Mouse (Mus musculus): ENCODE measurements around the gene Adad1.

The Adad1 gene

DNA sequence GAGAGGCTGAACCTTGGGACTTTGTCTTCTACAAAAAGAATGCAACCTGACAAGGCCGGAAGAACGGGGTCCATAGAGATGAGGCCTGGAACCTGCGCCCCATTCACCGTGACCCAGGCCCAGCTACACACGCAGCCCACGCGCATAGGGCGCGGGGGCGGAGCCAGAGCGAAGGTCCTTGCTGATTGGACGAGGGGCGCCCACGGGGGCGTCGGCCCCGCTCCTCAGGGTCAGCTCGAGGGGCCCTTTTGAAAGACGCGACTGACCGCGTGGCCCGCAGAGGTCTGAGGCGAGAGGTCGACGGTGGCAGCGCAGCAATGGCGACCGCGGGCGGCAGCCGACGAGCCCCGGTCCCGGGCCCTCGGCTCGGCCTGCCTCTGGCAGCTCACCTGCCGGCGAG is at the start of gene Adad1:
TSS of gene Adad1 (plus strand) at position 122 of the 400 bp plus-strand sequence.
- DNase-seq (ENCODE audit: low read depth, low spot score) = no peak

DNA sequence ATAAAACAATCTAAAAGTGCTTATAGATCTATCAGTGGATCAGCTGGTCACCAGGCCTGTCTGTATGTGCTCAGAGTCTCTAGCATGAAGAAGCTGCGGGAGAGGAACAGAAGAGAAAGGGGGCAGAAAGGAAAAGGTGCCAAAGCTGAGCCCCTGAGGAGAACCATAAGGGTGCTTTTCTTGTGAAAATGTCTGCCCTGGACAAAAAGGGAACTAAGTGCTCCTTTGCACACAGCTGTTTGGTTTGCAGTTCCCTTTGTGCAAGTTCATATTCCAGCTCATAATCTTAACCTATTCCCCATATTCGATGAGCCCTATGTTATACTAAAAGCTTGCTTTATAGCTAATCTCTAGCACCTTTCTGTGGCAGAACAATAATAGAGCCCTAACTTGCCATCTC is 25.3 kb upstream of the Adad1 start:
- no peak for DNase-seq (ENCODE audit: low read depth, low spot score)

DNA sequence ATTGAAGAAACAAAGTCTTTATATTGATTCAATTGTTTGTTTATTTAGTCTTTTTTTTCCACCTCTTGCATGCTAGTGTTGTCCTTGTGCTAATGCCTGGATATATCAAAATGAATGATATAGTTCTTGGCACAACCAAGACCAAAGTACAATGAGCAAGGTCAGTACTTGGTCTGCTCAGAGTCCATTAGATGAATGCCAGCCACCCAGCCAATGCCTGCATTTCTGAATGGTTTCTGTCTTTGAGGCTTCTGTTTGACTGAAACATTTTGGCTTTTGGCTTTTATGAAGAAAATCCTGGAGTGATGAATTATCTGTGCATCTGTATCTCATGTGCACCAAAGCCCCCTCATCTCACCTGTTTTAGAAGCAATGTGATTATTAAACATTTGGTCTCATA is 23.5 kb upstream of the Adad1 start:
- DNase-seq (ENCODE audit: low read depth, low spot score) = no peak

DNA sequence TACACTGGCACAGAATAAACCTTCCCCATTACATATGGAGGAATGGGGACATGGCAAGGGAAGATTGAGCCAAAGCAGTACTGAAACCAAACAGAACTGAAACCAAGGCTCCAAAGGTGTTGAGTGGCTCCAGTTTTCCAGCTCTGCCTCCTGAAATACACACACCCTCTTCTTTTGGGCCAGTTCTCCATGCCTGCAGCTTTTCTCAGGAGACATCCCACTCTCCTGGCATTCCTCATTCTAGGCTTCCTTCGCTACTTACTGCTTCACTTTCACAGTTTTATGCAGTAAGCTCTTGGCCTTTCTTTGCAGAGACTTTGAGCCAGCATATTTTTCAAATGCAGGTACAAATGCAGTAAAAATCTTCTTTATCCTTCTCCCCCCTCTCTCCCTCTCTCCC is 11.8 kb upstream of the Adad1 start:
- DNase-seq (ENCODE audit: low read depth, low spot score) = no peak

DNA sequence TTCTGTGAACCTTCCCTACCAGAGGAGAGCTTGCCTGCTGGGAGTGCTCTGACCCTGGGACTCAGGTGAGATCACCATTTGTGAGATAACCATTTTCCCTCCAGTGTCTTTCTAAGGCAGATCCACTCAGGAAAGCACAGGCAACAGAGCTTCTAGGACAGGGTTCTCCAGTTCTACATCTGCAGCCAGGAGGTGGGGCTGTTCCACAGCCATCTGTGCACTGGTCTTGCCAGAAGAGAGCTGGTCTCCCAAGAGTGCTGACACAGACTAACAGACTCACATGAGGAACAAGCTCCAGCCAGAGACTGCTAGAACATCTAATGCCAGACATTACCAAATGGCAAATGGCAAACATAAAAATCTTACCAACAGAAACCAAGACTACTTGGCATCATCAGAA is 9.9 kb downstream of the Adad1 start:
- DNase-seq (ENCODE audit: low read depth, low spot score) = peak; percentile 45

DNA sequence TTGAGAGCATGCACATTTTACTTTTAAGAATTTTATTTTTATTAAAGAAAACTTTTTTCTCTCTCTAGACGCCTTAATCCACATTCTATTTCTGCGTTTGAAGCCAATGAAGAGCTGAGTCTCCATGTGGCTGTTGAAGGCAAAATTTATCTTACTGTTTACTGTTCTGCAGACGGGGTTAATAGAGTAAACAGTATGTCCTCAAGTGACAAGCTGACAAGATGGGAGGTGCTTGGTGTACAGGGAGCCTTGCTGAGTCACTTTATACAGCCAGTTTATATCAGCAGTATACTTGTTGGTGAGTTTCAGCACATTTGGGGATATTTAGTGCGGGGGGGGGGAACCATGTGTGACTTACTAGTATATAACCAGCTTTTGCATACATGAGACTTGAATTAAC is 21.5 kb downstream of the Adad1 start:
- no peak for DNase-seq (ENCODE audit: low read depth, low spot score)

DNA sequence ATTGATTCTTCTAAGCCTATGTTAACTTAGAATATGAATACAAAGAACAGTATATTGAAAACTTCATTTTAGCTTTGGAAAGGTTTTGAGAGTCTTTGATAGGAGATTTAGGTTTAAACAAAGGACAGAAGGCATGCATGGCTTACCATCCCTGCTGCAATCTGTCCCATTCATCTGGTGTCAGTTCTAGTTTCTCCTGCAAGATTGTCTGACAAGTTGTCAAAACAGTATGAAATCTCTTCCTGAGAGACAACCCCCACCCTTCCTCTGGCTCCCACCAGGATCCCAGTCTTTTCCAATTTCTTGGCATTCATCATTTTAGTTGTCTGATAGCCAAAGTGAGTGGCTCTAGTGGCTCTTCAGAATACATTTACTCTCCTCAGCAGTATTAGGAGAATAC is 27.4 kb downstream of the Adad1 start:
- DNase-seq (ENCODE audit: low read depth, low spot score) = no peak

DNA sequence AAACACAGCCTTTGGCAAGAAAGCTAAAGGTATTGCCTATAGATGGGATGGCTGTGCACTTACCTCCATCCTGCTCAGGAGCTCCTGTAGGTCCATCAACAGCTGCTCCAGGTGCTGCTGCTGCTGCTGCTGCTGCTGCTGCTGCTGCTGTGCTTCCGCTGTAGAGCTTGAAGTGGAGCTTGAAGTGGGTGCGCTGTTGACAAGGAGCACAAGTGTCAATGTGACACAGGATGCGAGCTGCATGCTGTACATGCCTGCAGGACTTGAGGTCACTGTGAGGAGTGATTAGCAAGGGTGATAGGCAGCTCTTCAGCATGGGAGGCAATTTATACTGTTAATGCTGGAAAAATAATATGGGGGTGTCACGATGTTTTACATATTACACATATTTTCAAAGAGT is 62.3 kb downstream of the Adad1 start, which contains the start of gene Il2:
TSS of gene Il2 (minus strand) at position 305 of the 400 bp plus-strand sequence.
- no peak for DNase-seq (ENCODE audit: low read depth, low spot score)

DNA sequence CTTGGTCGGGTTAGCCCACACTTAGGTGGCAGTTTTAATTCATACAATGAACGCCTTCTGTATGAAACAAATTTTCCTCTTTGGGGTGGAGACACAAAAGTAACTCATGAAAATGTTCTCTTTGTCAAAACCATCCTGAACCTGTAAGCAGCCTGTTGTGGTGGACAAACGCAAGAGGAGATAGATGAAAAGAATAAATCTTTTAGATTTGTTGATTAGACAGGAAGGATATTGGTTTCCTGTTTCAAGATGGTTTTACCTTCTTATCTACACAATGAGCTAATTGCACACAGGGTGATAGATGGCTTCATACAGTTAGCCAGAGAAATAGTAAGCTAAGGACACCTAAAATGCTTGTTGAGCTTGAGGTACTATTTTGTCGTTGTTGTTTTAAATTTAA is 62.8 kb downstream of the Adad1 start:
- no peak for DNase-seq (ENCODE audit: low read depth, low spot score)

DNA sequence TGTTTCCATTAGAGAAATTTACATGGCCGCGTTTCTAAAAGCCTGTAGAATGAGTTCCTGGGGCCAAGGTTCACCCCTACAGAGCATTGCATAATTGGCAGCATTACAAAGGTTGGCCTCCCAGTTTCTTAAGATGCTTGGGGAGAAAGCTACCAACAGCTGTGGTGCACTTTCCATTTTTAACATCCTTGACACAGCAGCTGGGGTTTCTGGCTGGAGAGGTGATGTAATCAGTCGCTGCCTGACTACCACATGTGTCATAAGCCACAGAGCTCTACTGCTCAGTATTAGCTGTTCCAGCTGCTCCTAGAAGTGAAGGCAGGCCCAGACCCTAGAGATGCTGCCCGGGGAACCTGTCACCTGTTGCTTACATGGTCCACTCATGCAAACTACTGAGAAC is 64.9 kb downstream of the Adad1 start:
- DNase-seq (ENCODE audit: low read depth, low spot score) = peak; percentile 71

DNA sequence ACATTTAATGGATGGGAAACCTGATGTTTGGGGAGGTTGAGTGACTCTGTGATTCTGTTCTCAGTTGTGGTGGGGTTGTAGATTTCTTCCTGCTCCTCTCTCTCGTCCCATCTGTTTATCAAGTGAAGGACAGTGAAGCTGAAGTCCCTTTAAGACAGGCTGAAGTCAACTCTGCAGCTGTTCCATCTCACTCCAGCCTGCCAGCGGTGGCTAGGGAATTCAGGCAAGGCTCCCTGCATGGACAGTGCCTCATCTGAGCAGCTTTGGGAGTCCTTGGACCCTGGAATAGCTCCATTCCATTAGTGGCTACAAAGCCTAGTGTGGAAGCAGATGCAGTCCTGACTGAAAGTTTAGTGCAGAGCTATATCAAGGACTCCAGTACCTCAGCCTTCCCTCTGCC is 65.7 kb downstream of the Adad1 start:
- DNase-seq (ENCODE audit: low read depth, low spot score) = peak; percentile 48

DNA sequence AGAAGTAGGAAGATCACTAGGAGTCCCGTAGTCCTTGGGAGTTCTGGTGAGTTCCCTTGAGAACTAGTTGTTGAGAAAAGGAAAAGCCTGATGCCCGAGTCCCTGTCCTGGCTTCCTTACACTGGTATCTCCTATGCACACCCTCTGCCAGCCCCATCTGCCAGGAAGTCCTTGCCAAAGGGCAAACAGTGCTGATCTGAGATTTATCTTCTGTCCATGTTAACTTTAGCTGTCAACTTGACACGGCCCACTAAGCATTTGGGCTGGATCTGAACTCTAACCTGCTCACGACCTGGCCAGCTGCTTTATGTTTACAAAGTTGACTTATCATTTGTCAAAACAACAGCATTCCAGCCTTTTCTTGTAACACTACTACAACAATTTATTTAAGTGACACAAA is 73.9 kb downstream of the Adad1 start:
- DNase-seq (ENCODE audit: low read depth, low spot score) = no peak

DNA sequence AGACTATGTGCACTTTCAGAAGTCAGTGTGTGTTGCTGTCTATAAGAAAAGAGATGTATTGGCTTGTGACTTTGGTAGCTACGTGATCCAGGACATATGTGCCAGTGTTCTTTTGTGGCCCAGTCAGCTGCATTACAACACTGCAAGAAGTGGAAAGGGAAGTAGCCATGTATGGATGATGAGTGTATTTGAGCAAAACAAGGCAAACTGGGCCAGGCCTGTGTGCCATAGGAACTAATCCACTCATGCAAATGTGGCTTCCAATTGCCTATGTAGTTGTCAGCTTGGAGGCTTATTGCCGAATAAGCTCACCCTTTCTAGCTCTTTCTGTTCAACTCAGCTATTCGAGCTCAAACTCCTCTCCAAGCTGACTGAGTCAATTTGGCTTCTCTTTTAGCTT is 75.9 kb downstream of the Adad1 start:
- DNase-seq (ENCODE audit: low read depth, low spot score) = no peak

DNA sequence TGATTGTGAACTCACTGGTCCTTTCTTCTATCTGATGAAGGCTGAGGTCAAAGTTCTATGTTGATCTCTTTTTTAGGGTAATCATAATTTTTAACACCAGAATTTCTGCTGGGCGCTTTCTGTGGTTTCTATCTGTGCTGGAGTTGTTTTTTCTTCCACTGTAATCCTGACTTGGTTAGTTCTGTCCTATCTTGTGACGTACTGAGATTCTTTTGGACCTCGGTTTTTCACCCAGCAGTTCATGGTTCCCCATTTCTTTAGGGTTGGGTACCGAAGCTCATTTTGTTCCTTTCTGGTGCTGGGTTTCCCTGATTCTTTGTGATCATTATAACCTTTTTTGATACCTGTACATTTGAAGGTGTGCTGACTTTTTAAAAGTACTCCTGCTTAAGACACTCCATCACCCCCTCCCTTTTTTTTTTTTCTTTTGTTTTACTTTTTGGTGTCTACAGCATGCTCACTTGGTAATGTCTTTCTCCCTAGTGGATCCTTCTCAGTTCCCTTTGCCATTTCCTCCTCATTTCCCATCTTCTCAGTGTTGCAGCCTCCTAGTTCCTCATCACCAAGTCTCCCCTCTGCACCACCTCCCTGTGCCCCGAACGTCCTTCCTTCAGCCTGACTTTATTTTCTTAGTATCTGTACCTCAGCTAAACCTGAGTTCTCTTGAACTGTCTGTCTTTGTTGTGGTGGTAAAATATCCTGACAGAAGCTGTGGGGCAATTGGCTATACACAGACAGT is 77.0 kb downstream of the Adad1 start:
- DNase-seq (ENCODE audit: low read depth, low spot score) = no peak

DNA sequence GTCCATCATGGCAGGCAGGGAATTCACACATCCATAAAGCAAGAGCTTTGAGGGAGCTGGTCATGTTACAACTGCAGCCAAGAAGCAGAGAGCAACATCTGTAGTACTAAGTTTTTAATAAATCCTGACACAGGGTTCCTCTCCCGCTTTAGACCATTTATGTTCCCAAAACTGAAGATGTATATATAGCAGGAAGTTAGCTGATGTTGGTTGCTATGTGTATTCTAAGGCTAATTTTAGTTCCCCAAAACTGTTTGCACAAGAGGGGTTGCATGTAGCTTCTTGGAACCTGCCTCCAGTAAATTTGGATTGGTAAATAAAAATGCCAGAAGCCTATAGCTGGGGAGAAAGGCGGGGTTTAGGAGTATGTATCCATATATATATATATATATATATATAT is 78.5 kb downstream of the Adad1 start:
- no peak for DNase-seq (ENCODE audit: low read depth, low spot score)

DNA sequence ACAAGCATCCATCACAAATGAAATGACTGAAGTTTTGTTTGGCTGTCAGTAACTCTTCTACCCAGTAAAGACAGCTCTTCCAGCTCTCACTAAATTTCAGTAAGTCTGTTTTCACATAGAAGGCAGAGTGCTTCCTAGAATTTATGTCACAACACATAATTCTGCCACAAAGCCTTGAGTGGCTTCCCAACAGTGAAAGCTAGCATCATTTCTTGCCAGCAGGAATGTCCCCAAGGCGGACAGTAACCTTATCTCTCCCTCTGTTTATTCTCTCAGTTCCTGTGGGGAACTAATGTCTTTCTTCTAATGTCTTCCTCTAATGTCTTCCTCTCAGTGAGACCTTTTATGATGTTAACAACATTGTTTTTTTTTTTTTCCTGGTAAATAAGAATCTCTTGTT is 81.7 kb downstream of the Adad1 start:
- no peak for DNase-seq (ENCODE audit: low read depth, low spot score)

DNA sequence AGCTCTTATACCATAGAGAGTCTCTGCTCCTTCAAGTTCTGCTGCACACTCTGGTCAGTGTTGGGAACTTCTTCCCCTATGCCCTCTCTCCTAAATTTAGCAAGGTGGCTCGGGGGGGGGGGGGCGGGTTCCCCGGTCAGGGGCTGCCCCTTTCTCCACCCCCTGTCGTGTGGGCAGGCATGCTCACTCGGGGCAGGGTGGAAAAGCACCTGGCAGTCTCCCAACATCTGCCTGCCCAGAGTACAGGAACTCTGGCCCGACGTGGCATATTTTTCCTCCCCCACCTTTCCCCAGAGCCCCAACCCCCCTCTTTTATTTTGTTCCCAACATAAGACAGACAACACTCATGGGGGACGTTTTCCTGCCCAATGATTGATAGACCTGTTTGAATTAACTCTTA is 83.1 kb downstream of the Adad1 start:
- DNase-seq (ENCODE audit: low read depth, low spot score) = no peak

DNA sequence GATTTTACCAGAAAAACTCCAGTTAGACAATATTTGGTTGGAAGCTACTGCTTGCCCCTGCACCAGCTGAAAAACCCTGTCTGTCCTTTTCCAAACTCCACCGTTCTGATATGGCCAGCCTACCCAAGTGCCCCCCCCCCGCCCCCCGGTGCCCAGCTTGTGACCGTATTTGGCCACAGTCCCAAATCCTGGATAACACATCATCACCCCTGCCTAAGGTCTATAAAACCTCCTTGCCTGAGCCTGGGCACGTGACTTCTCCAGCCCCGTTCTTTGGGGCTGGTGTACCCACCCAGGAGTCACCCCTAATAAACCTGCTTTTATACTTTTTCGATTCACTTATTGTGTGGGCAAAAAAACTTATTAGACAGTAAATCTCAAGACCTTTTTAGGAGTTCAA is 83.5 kb downstream of the Adad1 start:
- no peak for DNase-seq (ENCODE audit: low read depth, low spot score)

DNA sequence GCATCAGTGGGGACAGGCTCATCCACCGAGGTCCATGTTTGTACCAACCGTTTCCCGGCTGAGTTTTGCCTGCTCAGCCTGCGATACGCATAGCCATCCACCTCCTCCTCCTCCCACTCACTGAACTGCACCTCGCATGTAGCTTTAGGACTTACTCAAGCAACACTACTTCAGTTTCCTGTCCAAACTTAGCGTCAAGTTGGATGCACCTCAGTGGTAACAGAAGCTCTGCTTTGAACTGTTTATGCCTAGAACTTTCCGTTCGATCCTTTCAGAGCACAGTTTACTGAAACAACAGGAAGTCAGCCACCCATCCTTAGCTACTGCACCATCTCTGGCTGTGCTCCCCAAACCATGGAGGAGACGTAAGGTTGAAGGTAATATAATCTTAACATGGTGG is 88.9 kb downstream of the Adad1 start:
- DNase-seq (ENCODE audit: low read depth, low spot score) = no peak

DNA sequence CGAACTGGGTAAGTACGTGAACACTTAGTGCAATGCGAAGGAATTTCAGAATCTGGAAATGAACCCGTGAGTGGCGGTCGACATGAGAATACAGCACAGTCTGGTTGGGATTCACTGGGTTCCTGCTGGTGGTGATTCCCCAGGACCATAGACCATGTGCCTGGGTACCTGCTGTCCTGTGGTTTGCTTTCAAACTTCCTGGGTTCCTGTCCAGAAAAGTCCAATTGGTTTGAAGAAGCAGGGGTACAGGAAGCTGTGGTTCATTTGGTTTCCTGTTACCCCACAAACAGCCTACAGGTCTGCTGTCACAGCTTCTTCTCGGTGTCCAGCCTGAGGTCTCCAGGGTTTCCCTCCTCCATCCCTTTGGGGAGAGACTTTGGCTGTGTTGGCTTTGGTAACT is 89.7 kb downstream of the Adad1 start:
- DNase-seq (ENCODE audit: low read depth, low spot score) = no peak

DNA sequence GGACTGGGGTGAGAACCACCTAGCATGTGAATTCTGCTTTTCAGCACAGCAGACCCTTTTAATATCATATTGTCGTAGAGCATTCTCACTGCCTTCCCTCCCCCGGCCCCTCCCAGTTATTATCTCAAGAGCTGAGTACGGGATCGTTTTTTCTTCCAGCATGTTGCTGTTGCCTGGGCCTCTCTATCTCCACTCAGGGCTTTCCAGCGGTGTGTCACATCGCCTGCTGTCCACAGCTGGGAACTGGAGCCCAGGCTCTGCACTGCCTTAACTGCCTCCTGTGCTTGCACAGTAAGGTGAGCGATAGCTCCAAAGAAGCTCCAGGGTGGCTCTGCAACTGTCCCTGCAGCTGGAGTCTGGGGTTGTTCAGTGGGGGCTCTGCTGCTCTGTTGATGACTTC is 91.1 kb downstream of the Adad1 start:
- no peak for DNase-seq (ENCODE audit: low read depth, low spot score)

DNA sequence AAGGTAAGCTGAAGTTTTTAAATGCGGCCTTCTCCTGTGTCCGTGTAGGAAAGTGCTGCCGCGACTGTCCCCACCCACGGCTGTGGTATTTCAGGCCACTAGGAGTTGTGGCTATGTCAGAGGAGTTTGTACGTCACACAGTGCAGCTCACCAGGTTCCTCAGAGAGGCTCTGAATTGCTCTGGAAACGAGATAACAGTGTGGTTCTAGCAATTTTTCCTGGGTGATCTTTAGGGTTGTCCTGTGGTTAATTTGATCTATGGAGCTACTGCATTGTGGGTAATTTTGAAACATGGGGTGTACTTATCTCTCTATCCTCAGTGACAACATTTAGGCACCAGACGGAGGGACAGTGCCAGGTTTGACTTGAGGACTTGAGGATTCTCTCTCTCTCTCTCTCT is 93.8 kb downstream of the Adad1 start:
- no peak for DNase-seq (ENCODE audit: low read depth, low spot score)

DNA sequence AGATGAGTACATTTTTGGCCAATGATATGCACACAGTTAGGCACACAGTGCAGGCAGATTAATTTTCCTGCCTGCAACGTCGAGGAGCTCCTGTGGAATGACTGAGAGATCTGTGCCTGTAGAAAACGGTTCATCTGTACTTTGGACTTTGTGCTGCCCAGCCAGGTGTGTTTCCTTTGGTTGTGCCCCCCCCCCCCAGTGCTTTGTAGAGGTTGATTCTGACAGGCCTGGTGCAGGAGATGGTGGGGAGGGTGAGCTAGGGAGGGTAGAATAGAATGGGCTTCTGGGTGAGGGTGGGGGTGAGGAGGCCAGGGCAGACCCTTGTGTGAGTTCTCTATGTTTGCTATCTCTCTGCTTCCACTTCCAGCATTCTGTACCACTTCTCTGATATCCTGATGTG is 94.9 kb downstream of the Adad1 start:
- DNase-seq (ENCODE audit: low read depth, low spot score) = no peak

DNA sequence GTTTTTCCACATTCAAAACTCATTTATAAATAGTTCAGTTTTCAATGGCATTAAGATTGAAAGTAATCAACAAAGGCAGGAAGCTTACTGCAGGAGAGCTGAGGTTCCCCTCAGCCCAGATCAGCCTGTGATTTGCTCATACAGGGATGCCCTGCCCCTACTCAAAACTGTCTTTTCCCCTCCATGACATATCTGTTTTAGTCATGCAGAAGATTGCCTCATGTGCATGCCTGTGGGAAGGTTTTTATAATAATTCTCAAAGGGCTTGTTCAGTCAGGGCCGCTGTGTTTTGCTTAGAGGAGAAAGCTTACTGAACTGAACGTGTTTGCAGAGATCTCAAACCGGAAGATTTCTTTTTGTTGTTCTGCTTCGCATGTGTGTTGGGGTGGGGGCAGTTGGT is 97.8 kb downstream of the Adad1 start:
- no peak for DNase-seq (ENCODE audit: low read depth, low spot score)

Data from skeletal muscle tissue, adult 2 months (tissue).